Mouse (Mus musculus): ENCODE results near the gene Cym.
A peak's percentile ranks its signal among the peaks of the same experiment; 100 is the strongest.

Gene Cym

DNA sequence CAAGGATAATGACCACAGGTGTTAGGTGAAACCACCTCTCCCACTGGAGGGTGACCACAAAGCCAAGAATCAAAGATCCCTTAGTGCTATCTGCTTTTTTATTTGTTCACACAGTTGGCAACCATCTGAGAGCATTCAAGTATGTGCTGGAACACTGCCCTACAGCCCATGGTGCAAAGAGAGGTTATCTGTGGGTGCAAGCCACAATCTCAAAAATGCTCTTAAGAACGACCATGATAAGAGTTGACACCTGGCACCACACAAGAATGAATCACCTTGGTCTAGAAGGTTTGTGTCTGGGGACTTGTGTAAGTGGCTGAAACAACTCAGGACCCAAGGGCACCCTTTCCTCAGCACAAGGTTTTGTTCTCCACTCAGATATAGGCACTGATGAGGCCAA lies 1.7 kb upstream of the Cym start:
- no peak for DNase-seq (ENCODE audit: low spot score)

DNA sequence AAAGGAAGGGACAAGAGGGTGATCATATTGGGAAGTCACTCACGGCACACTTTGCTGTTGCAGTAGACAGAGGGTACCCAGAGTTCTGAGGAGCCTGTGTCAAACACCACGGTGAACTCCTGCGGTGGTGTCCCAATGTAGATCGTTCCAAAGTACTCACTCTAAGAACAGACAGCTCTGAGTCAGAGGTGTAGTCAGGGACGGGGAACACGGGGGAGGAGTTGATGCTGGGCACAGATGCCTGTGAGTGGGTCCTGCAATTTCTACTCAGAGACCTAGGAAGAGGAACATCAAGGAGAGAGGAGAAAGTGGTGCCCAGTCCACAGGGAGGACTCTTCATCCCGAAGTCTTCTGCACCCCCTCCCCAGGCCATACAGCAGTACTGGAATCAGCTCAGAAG lies 3.0 kb downstream of the Cym start:
- no peak for DNase-seq (ENCODE audit: low spot score)

GRCm38 (mm10) chr3:107217101-107217480 lies 4.4 kb downstream of the Cym start:
- DNase-seq (ENCODE audit: low spot score), result no peak

DNA sequence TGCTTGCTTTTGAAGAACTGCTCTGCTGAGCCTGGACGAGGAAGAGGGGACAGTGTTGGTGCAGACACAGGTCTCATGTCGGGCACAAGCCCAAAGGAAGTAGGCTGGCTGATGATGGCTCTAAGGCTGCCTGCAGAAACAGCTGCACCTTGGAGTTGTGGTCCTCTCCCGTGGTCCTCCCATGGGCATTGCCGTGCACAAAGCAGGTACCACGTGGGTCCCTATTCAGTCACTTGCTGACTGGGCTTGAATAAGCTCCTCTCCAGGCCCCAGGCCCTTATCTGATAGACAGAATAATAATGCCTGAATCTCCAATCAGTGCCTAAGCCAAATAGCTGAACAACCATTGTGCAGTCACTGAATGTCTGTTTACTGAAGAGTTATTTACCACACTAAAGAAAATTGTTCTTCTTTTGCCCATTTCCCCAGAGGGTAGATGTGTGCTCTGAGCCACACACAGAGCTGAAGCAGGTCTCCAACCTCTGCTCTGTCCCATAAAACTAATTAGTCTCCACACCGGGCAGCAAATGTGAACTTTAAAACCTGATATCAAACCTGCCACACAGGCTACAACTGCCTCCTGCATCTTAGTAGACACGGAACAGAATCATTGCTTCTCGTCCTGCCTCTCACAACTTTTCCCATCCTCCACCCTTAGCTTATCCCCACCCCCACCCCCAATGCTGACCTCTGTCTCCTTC lies 5.0 kb downstream of the Cym start:
- no peak for DNase-seq (ENCODE audit: low spot score)

DNA sequence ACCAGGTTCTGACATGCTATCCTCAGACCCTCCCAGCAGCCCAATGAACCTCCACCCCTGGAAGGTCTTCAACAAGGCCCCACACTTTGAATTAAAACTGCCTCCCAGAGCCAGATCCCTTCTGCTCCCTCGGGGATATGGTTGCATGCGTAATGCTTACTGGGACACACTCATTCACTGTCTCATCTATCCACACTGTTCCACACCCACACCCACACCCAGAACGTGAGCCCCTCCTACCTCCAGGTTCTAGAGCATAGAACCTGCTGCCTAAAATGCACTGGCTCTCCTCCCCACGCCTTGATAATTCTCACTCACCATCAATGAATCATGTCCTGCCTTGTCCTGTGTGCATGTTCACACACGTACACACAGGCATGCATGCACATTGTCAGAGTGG lies 6.9 kb downstream of the Cym start:
- DNase-seq (ENCODE audit: low spot score), result no peak

DNA sequence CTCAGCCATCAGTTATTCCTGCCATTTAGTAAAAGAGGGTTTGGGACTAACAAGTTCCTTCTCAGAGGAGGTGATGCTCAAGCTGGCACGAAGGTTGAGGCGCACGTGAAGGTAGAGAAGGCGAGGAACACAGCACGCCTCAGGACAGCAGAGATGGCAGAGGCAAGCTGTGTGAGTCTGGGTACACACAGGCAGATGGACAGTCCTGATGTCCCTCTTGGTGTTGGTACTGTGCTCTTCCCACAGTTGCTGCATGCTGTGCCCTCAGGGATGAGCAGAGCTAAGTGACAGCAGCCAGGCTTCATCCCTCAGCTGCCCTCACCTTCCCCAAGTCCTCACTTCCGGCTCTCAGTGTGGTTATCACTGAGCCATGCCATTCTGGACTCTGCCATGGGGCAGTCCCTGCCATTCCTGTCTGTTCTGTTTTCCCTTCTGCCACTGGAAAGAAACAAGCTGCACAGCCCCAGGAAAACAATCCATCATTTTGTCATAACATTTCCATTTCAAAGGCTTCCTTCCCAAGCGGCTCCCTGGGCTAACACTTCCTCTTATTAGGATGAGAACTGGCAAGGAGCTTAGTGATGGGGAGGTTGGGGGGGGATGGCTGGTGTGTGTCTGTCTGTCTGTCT lies 13.8 kb downstream of the Cym start:
- no peak for DNase-seq (ENCODE audit: low spot score)

GRCm38 (mm10) chr3:107206490-107207150 lies 14.9 kb downstream of the Cym start:
- DNase-seq (ENCODE audit: low spot score), result no peak

DNA sequence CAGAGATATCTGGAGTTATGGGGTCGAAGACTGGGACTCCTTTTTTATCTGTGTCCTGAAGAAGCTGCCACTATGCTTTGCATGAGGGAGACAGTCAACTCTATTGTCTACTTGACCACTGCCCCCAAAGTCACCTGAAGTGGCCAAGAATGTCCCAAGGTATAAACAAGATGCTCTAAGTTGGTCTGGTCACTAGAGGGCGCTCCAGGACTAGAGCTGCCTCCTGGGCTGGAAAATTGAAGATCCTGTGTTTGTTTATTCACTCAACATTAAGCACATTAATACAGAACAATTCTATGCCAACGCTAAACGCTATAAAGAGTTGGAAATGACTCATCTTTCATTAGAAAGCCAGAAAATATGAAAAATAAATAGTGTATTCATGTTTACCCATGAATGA lies 15.5 kb downstream of the Cym start:
- DNase-seq (ENCODE audit: low spot score), result peak; percentile 60

GRCm38 (mm10) chr3:107205170-107205569 lies 16.4 kb downstream of the Cym start:
- no peak for DNase-seq (ENCODE audit: low spot score)

DNA sequence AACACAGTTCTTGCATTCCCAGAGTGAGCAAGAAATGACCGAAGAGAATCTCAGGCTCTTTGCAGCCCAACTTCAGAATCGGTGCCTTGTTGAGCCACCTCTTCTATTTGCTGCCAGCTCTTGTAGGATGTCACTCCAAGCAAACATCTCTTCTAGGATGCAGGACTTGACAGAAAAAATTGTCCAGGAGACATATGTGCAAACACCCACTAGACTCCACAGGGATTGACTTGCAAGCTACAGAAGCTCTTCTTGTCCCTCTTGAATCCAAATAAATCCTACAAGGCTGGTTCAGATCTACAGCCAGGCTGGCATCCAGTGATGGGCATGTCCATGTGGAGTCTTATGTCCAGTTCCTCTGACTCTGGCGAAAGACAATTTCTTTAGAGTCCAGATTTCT lies 17.1 kb downstream of the Cym start:
- no peak for DNase-seq (ENCODE audit: low spot score)

GRCm38 (mm10) chr3:107201310-107202180 lies 20.0 kb downstream of the Cym start:
- no peak for DNase-seq (ENCODE audit: low spot score)

DNA sequence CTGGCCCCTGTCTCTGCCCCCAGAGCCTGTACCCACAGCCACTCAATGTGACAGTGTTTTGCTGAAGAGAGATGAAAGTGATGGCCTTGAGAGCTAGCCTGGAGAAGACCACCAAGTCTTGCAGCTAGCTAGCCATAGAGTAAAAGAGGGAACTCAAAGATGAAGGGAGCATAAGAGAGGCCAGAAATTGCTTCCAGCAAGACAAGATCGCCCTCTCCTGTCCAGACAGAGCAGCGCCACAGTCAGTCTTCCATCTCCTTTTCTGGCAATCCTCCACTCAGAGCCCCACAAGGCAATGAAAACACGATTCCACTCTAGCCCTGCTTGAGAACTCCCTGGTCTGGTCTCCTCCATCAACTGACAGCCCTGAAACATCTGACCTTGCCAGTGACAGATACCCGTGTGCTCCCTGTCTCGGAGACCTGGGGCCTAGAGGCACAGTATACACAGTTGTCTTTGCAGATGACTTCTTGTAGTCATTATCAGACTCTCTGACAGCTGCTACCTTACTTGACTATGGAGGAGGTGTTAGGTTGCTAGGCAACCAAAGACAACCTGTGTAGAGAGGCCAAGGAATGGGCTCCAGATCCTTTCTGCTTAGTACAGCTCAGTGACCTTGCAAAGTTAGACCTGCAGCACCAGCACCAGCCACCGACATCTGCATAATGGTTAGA lies 33.2 kb downstream of the Cym start:
- no peak for DNase-seq (ENCODE audit: low spot score)

DNA sequence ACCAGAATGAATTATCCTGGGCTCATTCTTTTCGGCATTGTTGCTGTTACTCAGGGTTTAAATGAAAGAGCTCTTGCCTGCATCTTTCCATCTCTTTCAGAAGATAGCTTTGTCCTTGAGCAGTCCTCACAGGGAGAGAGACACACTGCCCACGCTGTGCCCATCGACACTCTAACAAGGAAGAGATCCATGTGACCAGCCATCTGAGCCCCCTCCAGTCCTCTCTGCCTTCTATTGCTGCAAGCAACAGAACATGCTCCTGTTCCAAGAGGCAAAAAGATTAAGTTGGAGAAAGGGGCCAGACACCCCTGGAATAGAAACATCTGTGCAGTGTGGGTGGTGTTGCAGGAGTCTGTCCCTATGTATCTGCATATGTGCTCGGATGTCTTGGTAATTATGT lies 34.5 kb downstream of the Cym start:
- no peak for DNase-seq (ENCODE audit: low spot score)

- DNase-seq (ENCODE audit: low spot score), result no peak
These were observed 35.9 kb downstream of the Cym start for GRCm38 (mm10) chr3:107185597-107185996.

DNA sequence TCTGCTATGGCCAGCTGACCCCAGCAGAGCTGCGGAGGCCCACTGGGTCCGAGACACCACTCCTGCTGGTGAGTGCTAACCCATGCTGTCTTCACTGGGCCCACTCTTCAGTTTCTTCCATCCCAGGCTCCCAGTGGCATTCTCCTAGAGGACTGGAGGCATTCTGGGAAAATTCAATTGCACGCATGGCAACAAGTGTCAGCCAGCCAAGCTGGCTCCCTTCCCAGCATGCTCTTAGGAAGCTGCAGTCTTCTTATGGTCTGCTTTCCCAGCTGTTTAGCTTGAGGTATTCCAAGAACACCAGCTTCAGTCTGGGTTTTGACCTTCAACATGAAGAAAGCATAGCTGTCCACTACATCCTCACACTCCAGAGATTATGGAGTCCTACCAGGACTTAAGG lies 38.4 kb downstream of the Cym start:
- DNase-seq (ENCODE audit: low spot score), result no peak

GRCm38 (mm10) chr3:107182756-107183155 lies 38.8 kb downstream of the Cym start, which contains the start of gene Kcna10:
Kcna10 (plus strand) TSS chr3:107183056.
- DNase-seq (ENCODE audit: low spot score), result no peak

DNA sequence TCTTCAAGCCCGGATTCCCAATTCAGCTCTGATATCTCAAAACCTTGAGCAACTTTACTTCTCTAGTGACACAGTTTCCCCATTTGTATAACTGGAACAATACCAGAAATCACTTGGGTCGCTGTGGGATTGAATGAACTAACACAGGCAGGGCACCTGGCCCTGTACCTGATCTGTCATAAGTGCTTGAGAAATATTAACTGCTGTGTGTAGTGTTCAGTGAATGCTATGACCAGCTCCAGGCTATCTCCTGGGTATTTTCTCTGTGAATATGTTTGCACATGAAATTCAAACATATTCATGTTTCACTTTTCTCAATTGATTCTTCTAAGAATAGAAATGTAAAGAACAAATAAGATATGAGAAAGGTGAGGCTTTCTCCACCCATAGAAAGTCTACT lies 40.7 kb downstream of the Cym start:
- no peak for DNase-seq (ENCODE audit: low spot score)

DNA sequence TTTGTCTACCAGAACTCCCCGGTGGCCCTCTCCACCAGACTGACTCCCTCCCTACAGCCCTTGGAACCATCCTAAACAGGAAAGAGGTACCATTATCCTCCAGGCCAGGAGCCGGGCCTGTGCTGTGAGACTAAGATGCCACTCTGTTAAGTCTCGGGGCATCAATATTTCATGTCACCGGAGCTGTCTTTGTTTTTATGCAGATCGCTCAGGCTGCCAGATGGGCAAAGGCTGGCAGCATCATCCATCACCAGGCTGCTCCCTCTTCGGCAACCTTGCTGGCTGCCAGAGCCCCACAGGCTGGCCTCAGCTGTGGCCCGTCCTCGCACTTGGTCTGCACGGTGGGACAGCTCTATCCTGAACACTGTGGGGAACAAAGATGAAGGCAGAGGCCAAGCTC lies 45.0 kb downstream of the Cym start:
- DNase-seq (ENCODE audit: low spot score), result no peak

GRCm38 (mm10) chr3:107175486-107175885 lies 46.0 kb downstream of the Cym start:
- no peak for DNase-seq (ENCODE audit: low spot score)

DNA sequence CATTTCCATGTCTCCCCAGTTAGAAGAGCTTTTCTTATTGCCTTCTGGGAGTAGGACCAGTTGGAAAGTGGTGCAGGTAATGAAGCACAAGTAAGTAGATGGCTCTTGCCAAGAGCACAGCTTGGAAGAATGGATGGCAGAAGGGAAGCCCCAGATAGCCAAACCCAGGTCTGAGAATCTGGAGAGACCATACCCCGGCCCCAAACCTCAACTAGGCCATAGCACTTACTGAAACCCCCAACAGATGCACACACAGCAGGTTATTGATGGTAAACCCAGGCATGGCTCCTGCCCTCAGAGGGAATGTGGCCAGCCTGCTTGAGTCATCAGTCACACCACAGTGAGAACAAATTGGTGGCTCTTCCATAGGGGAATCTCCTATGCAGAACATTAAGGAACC lies 49.0 kb downstream of the Cym start:
- DNase-seq (ENCODE audit: low spot score), result no peak

- DNase-seq (ENCODE audit: low spot score), result no peak
These were observed 49.6 kb downstream of the Cym start for GRCm38 (mm10) chr3:107171964-107172363.

- DNase-seq (ENCODE audit: low spot score), result no peak
These were observed 52.0 kb downstream of the Cym start for GRCm38 (mm10) chr3:107169552-107169951.
